Mouse (Mus musculus): Measurements from ENCODE around the gene Pa2g4. TPM values are rescaled to one million over a fixed set of nuclear protein-coding genes. Genes with fewer than 3 reads are reported as not detected.

Pa2g4 gene
- total RNA-seq, 2 experiments from 2014 or later, result 84.8 to 91.4 TPM

DNA sequence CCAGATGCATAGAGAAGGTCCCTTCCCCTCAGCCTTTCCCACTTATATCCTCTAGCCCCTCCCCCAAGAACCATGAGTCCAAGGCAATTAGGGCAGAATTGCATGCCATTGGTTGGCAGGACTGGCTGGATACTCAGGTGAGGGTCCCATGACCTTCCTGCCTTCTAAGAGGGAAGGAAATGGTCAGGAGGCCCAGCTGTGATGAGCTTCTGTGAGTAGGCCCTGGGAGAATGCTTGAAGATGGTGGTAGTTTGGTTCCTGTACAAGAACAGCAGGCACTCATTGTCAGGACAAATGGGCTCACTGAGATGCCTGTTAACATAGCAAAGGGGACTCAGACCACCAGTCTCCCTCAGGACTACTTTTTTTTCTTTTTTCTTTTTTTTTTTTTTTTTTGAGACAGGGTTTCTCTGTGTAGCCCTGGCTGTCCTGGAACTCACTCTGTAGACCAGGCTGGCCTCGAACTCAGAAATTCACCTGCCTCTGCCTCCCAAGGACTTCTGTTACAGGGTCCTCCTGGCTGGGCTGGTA is 27.4 kb downstream of the Pa2g4 start:
- no peak for DNase-seq (ENCODE audit: low spot score in 2 of 2)

- DNase-seq (ENCODE audit: low spot score in 2 of 2), result peak; percentile 73 to 86
Measured at GRCm38 (mm10) chr10:128536266-128536940, 29.4 kb downstream of the Pa2g4 start.

DNA sequence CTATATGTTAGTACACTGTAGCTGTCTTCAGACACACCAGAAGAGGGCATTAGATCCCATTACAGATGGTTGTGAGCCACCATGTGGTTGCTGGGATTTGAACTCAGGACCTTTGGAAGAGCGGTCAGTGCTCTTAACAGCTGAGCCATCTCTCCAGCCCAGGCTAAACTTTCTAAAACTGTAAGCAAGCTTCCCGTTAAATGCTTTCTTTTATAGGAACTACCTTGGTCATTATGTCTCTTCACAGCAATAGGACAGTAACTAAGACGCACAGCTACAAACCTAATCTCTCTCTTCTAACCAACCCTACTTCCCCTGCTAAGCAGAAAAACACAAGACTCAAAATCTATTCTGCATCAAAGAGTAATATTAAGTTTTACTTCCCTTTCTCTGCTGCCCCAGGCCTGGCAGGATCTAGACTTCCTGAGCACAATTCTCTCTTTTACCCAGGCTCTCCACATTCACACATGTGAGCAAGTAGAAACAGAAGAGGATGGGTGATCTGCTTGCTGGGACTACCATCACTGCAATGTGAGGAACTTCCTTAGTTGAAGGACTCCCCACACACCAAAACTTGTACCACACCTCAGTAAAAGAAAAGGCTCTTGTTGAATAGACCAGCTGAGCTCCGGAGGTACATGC is 30.0 kb downstream of the Pa2g4 start:
- DNase-seq (ENCODE audit: low spot score in 2 of 2), result no peak

DNA sequence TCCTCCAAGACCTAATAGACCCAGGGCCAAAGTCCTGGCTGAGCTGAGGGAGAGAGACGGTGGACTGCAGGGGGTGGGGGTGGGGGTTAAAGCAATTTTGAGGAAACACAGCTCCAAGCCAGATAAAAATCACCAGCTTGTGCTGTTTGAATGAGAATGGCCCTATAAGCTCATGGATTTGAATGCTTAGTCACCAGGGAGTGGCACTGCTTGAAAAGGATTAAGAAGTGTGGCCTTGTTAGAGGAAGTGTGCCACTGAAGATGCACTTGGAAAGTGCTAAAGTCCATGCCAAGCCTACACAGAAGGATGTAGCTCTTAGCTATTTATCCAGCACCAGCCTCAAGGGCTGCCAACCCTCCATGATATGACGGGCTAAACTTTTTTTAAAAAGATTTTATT is 30.6 kb downstream of the Pa2g4 start:
- no peak for DNase-seq (ENCODE audit: low spot score in 2 of 2)

DNA sequence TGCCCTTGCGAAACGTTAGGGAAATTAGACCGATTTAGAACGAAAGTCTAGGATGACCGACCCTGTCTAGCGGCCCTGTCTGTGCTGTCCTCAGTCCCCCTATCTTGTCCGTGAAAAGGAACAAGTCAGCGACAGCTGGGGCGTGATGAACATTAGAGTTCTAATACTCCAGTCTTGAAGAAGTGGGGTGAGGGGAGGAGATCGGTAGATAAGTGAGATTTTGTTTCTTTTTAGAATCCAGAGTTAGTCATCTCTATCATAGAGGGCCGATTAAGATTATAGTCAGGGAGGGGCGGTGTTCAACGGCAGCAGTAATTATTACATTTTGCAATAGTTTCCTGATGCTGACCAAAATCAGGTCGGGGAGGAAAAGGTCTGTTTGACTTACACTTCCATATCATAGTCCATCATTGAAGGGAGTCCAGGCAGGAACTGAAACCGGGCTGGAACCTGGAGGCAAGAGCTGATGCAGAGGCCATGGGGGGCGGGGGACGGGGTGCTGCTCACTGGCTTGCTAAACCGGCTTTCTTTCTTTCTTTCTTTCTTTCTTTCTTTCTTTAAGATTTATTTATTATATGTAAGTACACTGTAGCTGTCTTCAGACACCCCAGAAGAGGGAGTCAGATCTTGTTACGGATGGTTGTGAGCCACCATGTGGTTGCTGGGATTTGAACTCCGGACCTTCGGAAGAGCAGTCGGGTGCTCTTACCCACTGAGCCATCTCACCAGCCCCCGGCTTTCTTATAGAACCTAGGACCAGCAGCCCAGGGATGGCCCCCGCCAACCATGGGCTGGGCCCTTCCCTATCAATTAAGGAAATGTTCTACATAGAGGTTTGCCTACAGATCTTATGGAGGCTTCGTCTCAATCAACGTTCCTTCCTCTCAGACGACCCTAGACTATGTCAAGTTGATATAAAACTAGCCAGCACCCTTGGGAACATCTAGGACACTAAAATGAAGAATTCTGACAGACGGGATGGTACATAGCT is 39.1 kb downstream of the Pa2g4 start:
- DNase-seq (ENCODE audit: low spot score in 2 of 2), result no peak

DNA sequence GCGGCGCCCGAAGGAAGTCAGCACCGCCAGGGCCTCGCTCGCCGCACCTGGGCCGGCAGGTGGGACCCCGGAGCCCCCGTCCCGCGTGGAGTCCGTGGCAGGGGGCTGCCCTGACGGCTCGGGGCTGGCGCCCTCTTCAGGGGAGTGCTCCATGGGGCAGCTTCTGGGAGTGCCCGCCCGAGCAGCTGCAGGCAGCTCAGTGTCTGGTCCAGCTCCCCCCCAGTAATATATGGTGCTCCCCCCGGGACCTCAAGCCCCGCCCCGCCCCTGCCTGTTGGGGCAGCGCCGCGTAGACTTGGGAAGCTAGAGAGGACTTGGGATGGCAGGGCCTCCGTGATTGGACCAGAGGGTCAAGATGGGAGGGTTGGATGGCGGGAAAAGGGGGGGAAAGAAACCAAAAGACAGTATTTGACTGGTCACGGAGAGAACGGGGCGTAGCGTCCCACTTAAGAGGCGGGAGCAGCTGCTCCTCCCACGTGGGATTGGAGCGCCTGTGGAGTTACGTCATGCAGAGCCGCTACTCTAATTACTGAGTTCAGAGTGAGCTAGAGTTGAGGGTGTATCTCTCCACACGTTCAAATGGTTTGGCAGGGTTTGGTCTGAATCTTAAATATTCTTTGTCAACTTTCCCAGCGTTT is 40.0 kb downstream of the Pa2g4 start, which contains the start of gene Esyt1:
Gene Esyt1 (minus strand): TSS at position 201 of the 638 bp plus-strand sequence.
- DNase-seq (ENCODE audit: low spot score in 2 of 2), result peak; percentile 80 to 90

DNA sequence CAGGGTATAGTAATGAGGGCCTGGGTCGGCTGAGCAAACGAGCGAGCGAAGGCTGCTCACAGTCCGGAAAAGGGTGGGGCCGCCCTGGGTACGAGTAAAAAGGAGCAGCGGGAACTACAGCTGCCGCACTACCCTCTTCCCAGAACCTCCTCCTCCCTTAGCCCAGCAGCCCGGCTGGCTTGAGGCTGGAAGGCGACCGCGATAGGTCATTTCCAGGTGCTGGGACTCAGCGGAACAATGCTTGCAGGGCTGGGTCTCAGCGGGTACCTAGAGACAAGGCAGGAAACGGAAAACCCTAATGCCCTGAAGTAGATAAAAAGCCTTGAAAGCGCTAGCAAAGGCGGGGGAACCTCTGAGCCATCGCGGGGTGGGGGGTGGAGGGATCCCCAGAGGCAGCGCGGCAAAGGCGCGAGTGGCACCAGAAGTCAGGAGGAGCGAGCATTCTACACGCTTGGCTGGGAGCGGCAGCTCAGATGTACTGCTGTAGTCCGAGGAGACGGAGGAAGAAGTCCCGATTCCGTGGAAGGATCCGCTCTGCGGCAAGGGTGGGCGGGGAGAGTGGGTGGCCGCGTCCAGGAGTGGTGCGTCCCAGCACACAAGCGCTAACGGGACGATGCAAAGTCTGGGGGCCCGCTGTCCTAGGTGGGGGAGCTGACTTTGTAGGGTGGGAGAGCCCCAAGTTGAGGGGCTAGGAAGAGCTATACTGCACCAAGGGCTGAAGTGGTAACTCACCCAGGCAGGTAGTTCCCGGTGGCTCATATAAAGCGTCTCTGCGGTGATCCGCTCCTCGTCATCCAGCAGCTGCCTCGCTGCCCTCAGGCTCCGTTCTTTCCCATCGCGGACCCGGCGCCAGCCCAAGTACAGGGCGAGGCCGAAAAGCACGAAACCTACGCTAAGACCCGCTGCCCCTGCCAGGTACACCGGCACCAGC is 40.8 kb downstream of the Pa2g4 start:
- DNase-seq (ENCODE audit: low spot score in 2 of 2), result peak in 1 of 2 experiments; percentile 73

DNA sequence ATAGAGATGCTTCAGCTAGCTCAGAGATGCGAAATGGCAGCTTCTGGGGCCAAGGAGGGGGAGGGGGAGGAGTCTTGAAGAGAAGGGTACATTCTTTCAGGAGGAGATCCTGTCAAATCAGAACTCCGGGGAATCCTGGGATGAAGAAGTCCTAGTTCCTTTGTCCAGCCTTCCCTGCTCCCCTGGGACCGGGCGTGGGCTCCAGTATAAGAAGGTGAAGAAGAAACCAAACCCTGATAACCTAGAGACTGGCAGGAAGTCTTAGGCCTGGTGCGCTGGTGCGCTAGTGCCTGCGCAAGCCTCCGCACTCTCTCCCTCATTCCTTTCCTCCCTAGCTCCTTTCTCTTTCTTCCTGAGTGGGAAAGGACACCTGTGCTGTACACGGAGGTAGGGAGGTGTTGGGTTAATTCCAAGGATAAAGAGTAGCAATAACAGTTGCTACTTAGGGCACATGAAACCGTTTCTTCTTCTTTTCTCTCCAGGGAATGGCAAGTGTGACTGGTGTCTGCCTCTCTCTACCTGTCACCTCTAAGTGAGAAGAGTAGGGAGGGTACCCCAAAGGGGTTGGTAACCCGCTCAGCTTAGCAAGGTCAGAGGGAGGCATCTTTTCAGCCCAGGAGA is 41.6 kb downstream of the Pa2g4 start:
- DNase-seq (ENCODE audit: low spot score in 2 of 2), result no peak

DNA sequence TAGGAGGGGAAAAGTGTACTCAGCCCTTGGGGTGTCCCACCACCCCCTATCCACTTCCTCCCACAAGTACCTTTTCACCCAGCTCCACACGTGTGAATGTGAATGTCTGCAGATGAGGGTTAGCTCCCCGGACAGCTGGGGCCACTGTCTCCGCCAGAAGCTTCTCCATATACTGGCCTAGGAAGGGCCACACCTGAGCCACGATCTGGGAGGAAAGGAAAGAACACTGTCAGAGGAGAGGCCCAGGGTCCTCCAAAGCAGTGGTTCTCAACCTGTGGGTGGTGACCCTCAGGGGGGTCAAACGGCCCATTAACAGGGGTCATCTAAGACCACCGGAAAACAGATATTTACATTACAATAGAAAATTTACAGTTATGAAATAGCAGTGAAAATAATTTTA is 43.4 kb downstream of the Pa2g4 start:
- DNase-seq (ENCODE audit: low spot score in 2 of 2), result no peak

DNA sequence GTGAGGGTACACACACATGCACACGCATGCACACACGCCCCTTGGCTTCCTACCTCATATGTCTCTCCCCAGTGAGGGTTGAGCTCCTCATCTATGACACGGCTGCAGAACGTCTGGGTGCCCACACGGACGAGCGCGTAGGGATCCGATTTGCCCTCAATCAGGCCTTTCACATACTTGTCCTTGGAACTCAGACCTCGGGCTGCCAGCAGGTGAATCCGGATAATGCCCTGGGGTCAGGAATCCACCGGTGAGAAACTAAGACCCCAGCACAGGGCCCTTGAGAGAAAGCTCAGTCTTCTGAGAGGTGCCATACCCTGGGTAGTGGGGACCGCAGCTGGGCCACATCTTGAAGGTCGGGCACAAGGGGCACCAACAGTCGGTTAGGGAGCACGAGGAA is 45.2 kb downstream of the Pa2g4 start:
- DNase-seq (ENCODE audit: low spot score in 2 of 2), result no peak

GRCm38 (mm10) chr10:128518833-128519232 is 47.0 kb downstream of the Pa2g4 start:
- DNase-seq (ENCODE audit: low spot score in 2 of 2), result no peak

- no peak for DNase-seq (ENCODE audit: low spot score in 2 of 2)
Measured at GRCm38 (mm10) chr10:128516677-128517076, 49.1 kb downstream of the Pa2g4 start.

- DNase-seq (ENCODE audit: low spot score in 2 of 2), result no peak
Measured at GRCm38 (mm10) chr10:128516029-128516428, 49.8 kb downstream of the Pa2g4 start.

- DNase-seq (ENCODE audit: low spot score in 2 of 2), result no peak
Measured at GRCm38 (mm10) chr10:128515044-128515443, 50.7 kb downstream of the Pa2g4 start.

DNA sequence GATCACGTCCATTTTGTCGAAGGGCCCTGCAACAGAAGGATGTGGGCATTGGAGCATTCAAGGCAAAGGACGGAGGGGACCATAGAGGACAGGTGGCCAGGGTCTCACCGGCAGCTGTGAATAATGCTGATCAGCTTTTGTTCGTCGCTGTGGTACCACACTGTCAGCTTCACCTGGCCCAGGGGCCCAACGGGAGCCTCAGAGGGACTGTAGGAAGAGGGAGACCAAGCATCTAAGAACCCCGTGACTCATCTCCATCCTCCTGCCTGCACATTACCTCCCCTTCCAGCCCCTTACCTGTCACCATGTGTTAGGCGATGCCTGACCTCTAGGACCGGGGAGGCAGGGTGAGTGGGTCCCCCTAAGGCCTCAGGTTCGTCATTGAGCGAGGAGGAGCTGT is 54.0 kb downstream of the Pa2g4 start:
- no peak for DNase-seq (ENCODE audit: low spot score in 2 of 2)

GRCm38 (mm10) chr10:128511189-128511588 is 54.6 kb downstream of the Pa2g4 start:
- no peak for DNase-seq (ENCODE audit: low spot score in 2 of 2)

GRCm38 (mm10) chr10:128510301-128510700 is 55.5 kb downstream of the Pa2g4 start:
- DNase-seq (ENCODE audit: low spot score in 2 of 2), result no peak

GRCm38 (mm10) chr10:128509831-128510230 is 56.0 kb downstream of the Pa2g4 start:
- no peak for DNase-seq (ENCODE audit: low spot score in 2 of 2)

DNA sequence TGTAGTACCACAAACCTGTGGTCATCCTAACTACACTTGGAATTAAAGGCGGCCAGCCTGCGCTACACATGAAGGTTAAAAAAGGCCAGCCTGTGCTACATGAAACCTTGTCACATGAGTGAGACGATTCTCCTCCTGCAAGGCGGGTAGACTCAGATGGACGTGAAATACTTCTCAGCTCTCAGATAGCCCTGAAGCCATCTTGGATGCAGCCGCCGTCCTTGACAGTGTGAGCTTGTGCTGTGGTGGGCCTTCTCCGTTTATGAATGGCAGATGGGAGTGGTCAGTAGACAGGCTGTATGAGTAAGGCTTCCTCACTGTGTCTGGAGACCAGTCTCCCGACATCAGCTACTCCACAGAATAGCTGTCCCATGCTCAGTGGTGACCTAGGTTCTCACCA is 56.6 kb downstream of the Pa2g4 start:
- DNase-seq (ENCODE audit: low spot score in 2 of 2), result no peak
